Mouse (Mus musculus) heart, embryonic 16.5 days (tissue): ENCODE measurements at regions not wholly inside any gene's neighbourhood (a gene's known extent, or its start where the extent isn't known, plus 50 kb on each side); places are given as distances from the start of the nearest gene placed in this dataset.
A peak's percentile ranks its signal among the peaks of the same experiment; 100 is the strongest.

ENCODE experiments used
- ATAC-seq: fragments of 200-750 bp; cut with Nextera tagmentation; replicated peaks from 2 replicates; pipeline ENCODE4 v1.8.0; 2017; ENCODE audit warnings: moderate number of reproducible peaks; ENCODE audit not compliant: insufficient read depth, low FRiP score; ENCODE audit errors: extremely low read depth
- H3K27ac ChIP-seq: fragments of 300-500 bp; sonication (generic); 2 replicates; pipeline ENCODE4 v1.5.1; 2014; ENCODE audit warnings: mild to moderate bottlenecking, low read length, control low read depth, moderate library complexity
- H3K27me3 ChIP-seq: fragments of 300-500 bp; sonication (generic); 2 replicates; pipeline ENCODE4 v1.6.1; 2014; ENCODE audit warnings: low read length, mixed read lengths; ENCODE audit not compliant: control insufficient read depth, insufficient read depth
- H3K36me3 ChIP-seq: fragments of 300-500 bp; sonication (generic); 2 replicates; pipeline ENCODE4 v1.6.1; 2014; ENCODE audit not compliant: control insufficient read depth, insufficient read depth
- H3K4me1 ChIP-seq: fragments of 300-500 bp; sonication (generic); 2 replicates; pipeline ENCODE4 v1.6.1; 2014; ENCODE audit warnings: low read length, mixed read lengths; ENCODE audit not compliant: control insufficient read depth, insufficient read depth
- H3K4me2 ChIP-seq: fragments of 300-500 bp; sonication (generic); 2 replicates; pipeline ENCODE4 v1.6.1; 2014; ENCODE audit warnings: low read depth, mild to moderate bottlenecking, control low read depth, low read length
- H3K4me3 ChIP-seq: fragments of 300-500 bp; sonication (generic); 2 replicates; pipeline ENCODE4 v1.5.1; 2014; ENCODE audit warnings: mild to moderate bottlenecking, control low read depth, low read length
- H3K9ac ChIP-seq: fragments of 300-500 bp; sonication (generic); 2 replicates; pipeline ENCODE4 v1.6.1; 2014; ENCODE audit warnings: low read length, control low read depth
- H3K9me3 ChIP-seq: fragments of 300-500 bp; sonication (generic); replicated peaks from 2 replicates; pipeline ENCODE4 v1.6.1; 2016; ENCODE audit warnings: low read length; ENCODE audit not compliant: control insufficient read depth
- WGBS: fragments of 180-500 bp; shearing (Covaris S2); extraction: QIAGEN DNeasy Blood & Tissue Kit; methylation state at CpG from one replicate; pipeline ENCODE4 v1.1.7; 2014; 5-methylcytosine and 5-hydroxymethylcytosine counted together

GRCm38 (mm10) chr14:111877524-111877923 lies 202.6 kb downstream of the Slitrk5 start:
- no peak overlapping the region for H3K27ac ChIP-seq
- H3K9me3 ChIP-seq, result no peaks in the 10 kb centered on the region
- ATAC-seq, result no peak
- no peaks in the 10 kb centered on the region for H3K4me1 ChIP-seq
- no peak overlapping the region for H3K4me2 ChIP-seq
- H3K36me3 ChIP-seq, result no peaks in the 10 kb centered on the region
- 72% methylated on average over 1 of the region's 1 CpGs for WGBS
- no peaks in the 10 kb centered on the region for H3K27me3 ChIP-seq
- no peak overlapping the region for H3K9ac ChIP-seq
- no peak overlapping the region for H3K4me3 ChIP-seq

GRCm38 (mm10) chr14:111878033-111878432 lies 203.1 kb downstream of the Slitrk5 start:
- WGBS, result 76% methylated on average over 2 of the region's 2 CpGs
- Histone ChIP-seq H3K27ac (no peak overlapping the region), H3K4me1 (no peaks in the 10 kb centered on the region), H3K4me2 (no peak overlapping the region), H3K27me3 (no peaks in the 10 kb centered on the region), H3K9ac (no peak overlapping the region), H3K36me3 (no peaks in the 10 kb centered on the region), H3K4me3 (no peak overlapping the region), H3K9me3 (no peaks in the 10 kb centered on the region)
- no peak for ATAC-seq

GRCm38 (mm10) chr14:111883952-111884351 lies 209.1 kb downstream of the Slitrk5 start:
- no peak overlapping the region for H3K27ac ChIP-seq
- no peak overlapping the region for H3K4me3 ChIP-seq
- no peak overlapping the region for H3K9ac ChIP-seq
- no peak overlapping the region for H3K4me2 ChIP-seq
- H3K9me3 ChIP-seq, result no peaks in the 10 kb centered on the region
- no peak for ATAC-seq
- H3K27me3 ChIP-seq, result no peaks in the 10 kb centered on the region
- H3K36me3 ChIP-seq, result no peaks in the 10 kb centered on the region
- no peaks in the 10 kb centered on the region; the same call in 1 of the 2 replicates for H3K4me1 ChIP-seq

GRCm38 (mm10) chr14:111887688-111888087 lies 212.8 kb downstream of the Slitrk5 start:
- no peaks in the 10 kb centered on the region for H3K9me3 ChIP-seq
- peaks cover 4% of the 10 kb centered on the region; the same call in 1 of the 2 replicates for H3K4me1 ChIP-seq
- peak overlapping the region; percentile 64 for H3K27ac ChIP-seq
- 11% methylated on average over 2 of the region's 2 CpGs for WGBS
- no peak overlapping the region; the same call in 1 of the 2 replicates for H3K4me2 ChIP-seq
- H3K4me3 ChIP-seq, result no peak overlapping the region
- ATAC-seq, result peak; percentile 86
- H3K36me3 ChIP-seq, result no peaks in the 10 kb centered on the region
- H3K9ac ChIP-seq, result no peak overlapping the region
- H3K27me3 ChIP-seq, result no peaks in the 10 kb centered on the region

- no peaks in the 10 kb centered on the region for H3K36me3 ChIP-seq
- H3K27me3 ChIP-seq, result no peaks in the 10 kb centered on the region
- WGBS, result 33% methylated on average over 2 of the region's 2 CpGs
- ATAC-seq, result no peak
- no peak overlapping the region for H3K4me3 ChIP-seq
- no peak overlapping the region for H3K9ac ChIP-seq
- peaks cover 4% of the 10 kb centered on the region; the same call in 1 of the 2 replicates for H3K4me1 ChIP-seq
- H3K27ac ChIP-seq, result no peak overlapping the region
- no peak overlapping the region for H3K4me2 ChIP-seq
- H3K9me3 ChIP-seq, result no peaks in the 10 kb centered on the region
Measured at GRCm38 (mm10) chr14:111888781-111889180, 213.9 kb downstream of the Slitrk5 start.
